Mouse (Mus musculus): ENCODE results near the gene Vamp4. TPM values are rescaled to one million over a fixed set of nuclear protein-coding genes. Genes with fewer than 3 reads are reported as not detected.
"Not testable (repeated sequence)": the region's sequence is repeated elsewhere in the genome, so short reads cannot be mapped to it uniquely, and the experiment has no call there.

Gene Vamp4
- polyA plus RNA-seq, 1 experiment from 2014 or later, result 80.2 TPM

GRCm38 (mm10) chr1:162597379-162598102, 27.2 kb downstream of the Vamp4 start:
- Histone ChIP-seq H3K36me3 (peaks cover 29% of the 10 kb centered on the region), H3K9ac (no peak overlapping the region), H3K4me2 (no peak overlapping the region), H3K27ac (replicated peaks) (no peak overlapping the region), H3K4me1 (replicated peaks) (peaks cover 13% of the 10 kb centered on the region), H3K4me3 (no peak overlapping the region), H3K9me3 (no peaks in the 10 kb centered on the region), H3K27me3 (no peaks in the 10 kb centered on the region)
- no peak for ATAC-seq (ENCODE audit: low read depth)
- 94% methylated on average over 3 of the region's 3 CpGs for WGBS

- no peak overlapping the region for H3K4me2 ChIP-seq
- peaks cover 13% of the 10 kb centered on the region for H3K4me1 ChIP-seq (replicated peaks)
- no peak for ATAC-seq (ENCODE audit: low read depth)
- H3K27ac ChIP-seq (replicated peaks), result no peak overlapping the region
- WGBS, result 87% methylated on average over 5 of the region's 5 CpGs
- peaks cover 28% of the 10 kb centered on the region for H3K36me3 ChIP-seq
- H3K9ac ChIP-seq, result no peak overlapping the region
- H3K27me3 ChIP-seq, result no peaks in the 10 kb centered on the region
- no peak overlapping the region for H3K4me3 ChIP-seq
- H3K9me3 ChIP-seq, result no peaks in the 10 kb centered on the region
These were observed 29.3 kb downstream of the Vamp4 start for GRCm38 (mm10) chr1:162599617-162600016.

- 13% methylated on average over 4 of the region's 4 CpGs for WGBS
- Histone ChIP-seq H3K4me1 (replicated peaks) (peaks cover 13% of the 10 kb centered on the region), H3K36me3 (peaks cover 23% of the 10 kb centered on the region), H3K4me3 (no peak overlapping the region), H3K9ac (no peak overlapping the region), H3K27me3 (no peaks in the 10 kb centered on the region), H3K9me3 (no peaks in the 10 kb centered on the region), H3K27ac (replicated peaks) (peak overlapping the region; percentile 55), H3K4me2 (no peak overlapping the region)
- ATAC-seq (ENCODE audit: low read depth), result peak; percentile 88
These were observed 31.0 kb downstream of the Vamp4 start for GRCm38 (mm10) chr1:162601288-162601687.

GRCm38 (mm10) chr1:162608127-162608526, 37.8 kb downstream of the Vamp4 start:
- 8% methylated on average over 1 of the region's 1 CpGs for WGBS
- no peak overlapping the region for H3K4me2 ChIP-seq
- no peak for ATAC-seq (ENCODE audit: low read depth)
- no peaks in the 10 kb centered on the region for H3K9me3 ChIP-seq
- H3K4me1 ChIP-seq (replicated peaks), result peaks cover 5% of the 10 kb centered on the region; the same call in 1 of the 2 replicates
- no peak overlapping the region for H3K4me3 ChIP-seq
- H3K27me3 ChIP-seq, result no peaks in the 10 kb centered on the region
- no peak overlapping the region for H3K27ac ChIP-seq (replicated peaks)
- no peaks in the 10 kb centered on the region for H3K36me3 ChIP-seq
- no peak overlapping the region for H3K9ac ChIP-seq

- Histone ChIP-seq H3K4me1 (replicated peaks) (peaks cover 5% of the 10 kb centered on the region; the same call in 1 of the 2 replicates), H3K4me2 (no peak overlapping the region), H3K9me3 (no peaks in the 10 kb centered on the region), H3K4me3 (no peak overlapping the region), H3K36me3 (no peaks in the 10 kb centered on the region), H3K9ac (no peak overlapping the region), H3K27me3 (no peaks in the 10 kb centered on the region), H3K27ac (replicated peaks) (no peak overlapping the region)
- no peak for ATAC-seq (ENCODE audit: low read depth)
- WGBS, result 50% methylated on average over 9 of the region's 9 CpGs
These were observed 39.4 kb downstream of the Vamp4 start for GRCm38 (mm10) chr1:162609633-162610250.

GRCm38 (mm10) chr1:162611191-162611590, 40.9 kb downstream of the Vamp4 start:
- 60% methylated on average over 4 of the region's 4 CpGs for WGBS
- ATAC-seq (ENCODE audit: low read depth), result no peak
- no peaks in the 10 kb centered on the region for H3K9me3 ChIP-seq
- no peaks in the 10 kb centered on the region for H3K27me3 ChIP-seq
- H3K36me3 ChIP-seq, result no peaks in the 10 kb centered on the region
- no peak overlapping the region for H3K9ac ChIP-seq
- no peak overlapping the region for H3K4me2 ChIP-seq
- no peak overlapping the region for H3K4me3 ChIP-seq
- peaks cover 5% of the 10 kb centered on the region; the same call in 1 of the 2 replicates for H3K4me1 ChIP-seq (replicated peaks)
- no peak overlapping the region for H3K27ac ChIP-seq (replicated peaks)

- Histone ChIP-seq H3K4me1 (replicated peaks) (no peaks in the 10 kb centered on the region), H3K4me3 (no peak overlapping the region), H3K27me3 (no peaks in the 10 kb centered on the region), H3K9me3 (no peaks in the 10 kb centered on the region), H3K4me2 (no peak overlapping the region), H3K9ac (no peak overlapping the region), H3K36me3 (no peaks in the 10 kb centered on the region), H3K27ac (replicated peaks) (no peak overlapping the region)
- WGBS, result 85% methylated on average over 1 of the region's 1 CpGs
- ATAC-seq (ENCODE audit: low read depth), result peak; percentile 96
These were observed 45.2 kb downstream of the Vamp4 start for GRCm38 (mm10) chr1:162615511-162615910.

GRCm38 (mm10) chr1:162620487-162620886, 50.2 kb downstream of the Vamp4 start:
- H3K4me2 ChIP-seq, result no peak overlapping the region
- no peak for ATAC-seq (ENCODE audit: low read depth)
- 60% methylated on average over 4 of the region's 4 CpGs for WGBS

GRCm38 (mm10) chr1:162623895-162624294, 53.6 kb downstream of the Vamp4 start:
- Histone ChIP-seq H3K36me3 (no peaks in the 10 kb centered on the region), H3K27ac (replicated peaks) (no peak overlapping the region), H3K27me3 (no peaks in the 10 kb centered on the region), H3K4me2 (no peak overlapping the region), H3K4me3 (no peak overlapping the region), H3K9me3 (no peaks in the 10 kb centered on the region), H3K9ac (no peak overlapping the region), H3K4me1 (replicated peaks) (peaks cover 15% of the 10 kb centered on the region)
- peak; percentile 60 for ATAC-seq (ENCODE audit: low read depth)
- WGBS, result 16% methylated on average over 4 of the region's 4 CpGs

More at GRCm38 (mm10) chr1:162620487-162620886, 50.2 kb downstream of the Vamp4 start:
- Histone ChIP-seq H3K4me1 (replicated peaks) (peaks cover 15% of the 10 kb centered on the region), H3K9ac (no peak overlapping the region), H3K4me3 (no peak overlapping the region), H3K27ac (replicated peaks) (no peak overlapping the region), H3K36me3 (no peaks in the 10 kb centered on the region), H3K9me3 (no peaks in the 10 kb centered on the region), H3K27me3 (no peaks in the 10 kb centered on the region)

- no peak for ATAC-seq (ENCODE audit: low read depth)
- no peak overlapping the region for H3K4me3 ChIP-seq
- H3K4me2 ChIP-seq, result no peak overlapping the region
- 58% methylated on average over 7 of the region's 7 CpGs for WGBS
- H3K9me3 ChIP-seq, result no peaks in the 10 kb centered on the region
- no peaks in the 10 kb centered on the region for H3K27me3 ChIP-seq
- H3K27ac ChIP-seq (replicated peaks), result no peak overlapping the region
- H3K36me3 ChIP-seq, result no peaks in the 10 kb centered on the region
- H3K4me1 ChIP-seq (replicated peaks), result peaks cover 15% of the 10 kb centered on the region
- H3K9ac ChIP-seq, result no peak overlapping the region
These were observed 54.9 kb downstream of the Vamp4 start for GRCm38 (mm10) chr1:162625229-162625628.

- peaks cover 15% of the 10 kb centered on the region for H3K4me1 ChIP-seq (replicated peaks)
- H3K36me3 ChIP-seq; H3K4me3 ChIP-seq; H3K9ac ChIP-seq; H3K9me3 ChIP-seq; H3K27ac ChIP-seq (replicated peaks); H3K27me3 ChIP-seq; H3K4me2 ChIP-seq; ATAC-seq (ENCODE audit: low read depth): not testable (repeated sequence)
- WGBS, result 87% methylated on average over 4 of the region's 4 CpGs
These were observed 57.5 kb downstream of the Vamp4 start for GRCm38 (mm10) chr1:162627821-162628220.

- ATAC-seq (ENCODE audit: low read depth); H3K9ac ChIP-seq: not testable (repeated sequence)
These were observed 58.0 kb downstream of the Vamp4 start for GRCm38 (mm10) chr1:162628326-162628725.

More at GRCm38 (mm10) chr1:162628326-162628725, 58.0 kb downstream of the Vamp4 start:
- peaks cover 14% of the 10 kb centered on the region for H3K4me1 ChIP-seq (replicated peaks)
- not testable (repeated sequence) for H3K4me2 ChIP-seq; H3K4me3 ChIP-seq; H3K27ac ChIP-seq (replicated peaks); H3K27me3 ChIP-seq; H3K9me3 ChIP-seq; H3K36me3 ChIP-seq
- 93% methylated on average over 15 of the region's 15 CpGs for WGBS

Data from neural tube, embryonic 13.5 days (tissue).